Mouse (Mus musculus): ENCODE results near the gene Serpina3a. TPM values are rescaled to one million over a fixed set of nuclear protein-coding genes. Genes with fewer than 3 reads are reported as not detected.

Gene Serpina3a
- total RNA-seq, 2 experiments from 2014 or later: not detected

GRCm38 (mm10) chr12:104143286-104143685 is 30.8 kb downstream of the Serpina3a start:
- no peak for DNase-seq

- DNase-seq: no peak
Measured at GRCm38 (mm10) chr12:104145571-104145970, 33.0 kb downstream of the Serpina3a start.

GRCm38 (mm10) chr12:104151989-104152388 is 39.5 kb downstream of the Serpina3a start:
- no peak for DNase-seq

GRCm38 (mm10) chr12:104153041-104153645 is 40.6 kb downstream of the Serpina3a start:
- DNase-seq: no peak

- no peak for DNase-seq
Measured at GRCm38 (mm10) chr12:104153656-104154055, 41.1 kb downstream of the Serpina3a start, which contains the start of gene Serpina3c. TSS of gene Serpina3c (minus strand) at chr12:104153870.

Other genes with a start within 250 kb of the Serpina3a start
- gene Serpina1a, start 249.2 kb upstream of the Serpina3a start, total RNA-seq (2021): under 1 TPM in 1 of 2 experiments, not detected in 1; 0.48 TPM
- gene Serpina1c, start 207.8 kb upstream of the Serpina3a start, total RNA-seq (2021): not detected
- gene Serpina1e, start 153.7 kb upstream of the Serpina3a start, total RNA-seq (2021): under 1 TPM in 1 of 2 experiments, not detected in 1; 0.41 TPM
- not detected for gene Serpina11, start 122.8 kb upstream of the Serpina3a start, total RNA-seq (2021)
- not detected for gene Serpina9, start 99.0 kb upstream of the Serpina3a start, total RNA-seq (2021)
- not detected for gene Serpina12, start 68.3 kb upstream of the Serpina3a start, total RNA-seq (2021)
- not detected for gene Serpina5, start 11.6 kb upstream of the Serpina3a start, total RNA-seq (2021)
- not detected for gene Serpina3b, start 15.3 kb downstream of the Serpina3a start, total RNA-seq (2021)
- gene Serpina3c, start 41.1 kb downstream of the Serpina3a start, total RNA-seq (2021): under 1 TPM in 1 of 2 experiments, not detected in 1; 0.17 TPM
- gene Serpina3f, start 101.8 kb downstream of the Serpina3a start, total RNA-seq (2021): not detected
- gene Serpina3g, start 123.5 kb downstream of the Serpina3a start, total RNA-seq (2021): 1 to 10 TPM in 1 of 2 experiments, under 1 TPM in 1; 0.83 to 1.7 TPM
- 1 to 10 TPM in 1 of 2 experiments, under 1 TPM in 1; 0.31 to 1.0 TPM for gene Serpina3i, start 150.4 kb downstream of the Serpina3a start, total RNA-seq (2021)
- gene Serpina3j, start 201.8 kb downstream of the Serpina3a start, total RNA-seq (2021): not detected
- gene Serpina3k, start 225.8 kb downstream of the Serpina3a start, total RNA-seq (2021): under 1 TPM in 1 of 2 experiments, not detected in 1; 0.12 TPM
- not detected for gene Serpina3m, start 225.8 kb downstream of the Serpina3a start, total RNA-seq (2021)

All from heart, postnatal 4 days (tissue).